Mouse (Mus musculus): ENCODE data around the gene Gm20388. TPM values are rescaled to one million over a fixed set of nuclear protein-coding genes. Genes with fewer than 3 reads are reported as not detected.

Gm20388 gene
- total and polyA plus RNA-seq, 3 experiments: 0.02 to 0.05 TPM; not detected in 1

GRCm38 (mm10) chr8:124318612-124319315 lies 4408.1 kb downstream of the Gm20388 start:
- Histone ChIP-seq H3K4me3 (ENCODE audit: low read depth, low read length) (no peak overlapping the region), H3K36me3 (replicated peaks) (no peaks in the 10 kb centered on the region), H3K4me1 (ENCODE audit: insufficient read depth, low read depth, low read length) (no peaks in the 10 kb centered on the region), H3K27me3 (ENCODE audit: insufficient read depth, low read length) (no peaks in the 10 kb centered on the region; the same call in 1 of the 2 replicates), H3K9me3 (replicated peaks) (peaks cover 67% of the 10 kb centered on the region)
- no peak for ATAC-seq (ENCODE audit: extremely low read depth, insufficient number of reproducible peaks, low FRiP score, poor library complexity, severe bottlenecking)
- no peak for DNase-seq (ENCODE audit: low spot score)
- TF ChIP-seq POLR2AphosphoS5 (IDR thresholded peaks at IDR 0.05; ENCODE audit: insufficient replicate concordance, low read depth, low read length) (no peak), GATA2 (IDR thresholded peaks at IDR 0.05; ENCODE audit: borderline replicate concordance, low read depth, low read length) (no peak), CTCF (IDR thresholded peaks at IDR 0.05; ENCODE audit: low read depth, low read length) (no peak), TAL1 (conservative IDR thresholded peaks at IDR 0.05; ENCODE audit: low read depth, low read length) (no peak), GATA1 (IDR thresholded peaks at IDR 0.05; ENCODE audit: borderline replicate concordance, low read length) (no peak)

- no peaks in the 10 kb centered on the region for H3K36me3 ChIP-seq (replicated peaks)
- no peaks in the 10 kb centered on the region for H3K4me1 ChIP-seq (ENCODE audit: insufficient read depth, low read depth, low read length)
- H3K4me3 ChIP-seq (ENCODE audit: low read depth, low read length): no peak overlapping the region
- H3K9me3 ChIP-seq (replicated peaks): peaks cover 70% of the 10 kb centered on the region
- no peaks in the 10 kb centered on the region; the same call in 1 of the 2 replicates for H3K27me3 ChIP-seq (ENCODE audit: insufficient read depth, low read length)
- TF ChIP-seq TAL1 (conservative IDR thresholded peaks at IDR 0.05; ENCODE audit: low read depth, low read length) (no peak), CTCF (IDR thresholded peaks at IDR 0.05; ENCODE audit: low read depth, low read length) (no peak), POLR2AphosphoS5 (IDR thresholded peaks at IDR 0.05; ENCODE audit: insufficient replicate concordance, low read depth, low read length) (no peak), GATA2 (IDR thresholded peaks at IDR 0.05; ENCODE audit: borderline replicate concordance, low read depth, low read length) (no peak), GATA1 (IDR thresholded peaks at IDR 0.05; ENCODE audit: borderline replicate concordance, low read length) (no peak)
- ATAC-seq (ENCODE audit: extremely low read depth, insufficient number of reproducible peaks, low FRiP score, poor library complexity, severe bottlenecking): no peak
- DNase-seq (ENCODE audit: low spot score): no peak
Measured at GRCm38 (mm10) chr8:124319316-124319652, 4408.6 kb downstream of the Gm20388 start.

- no peaks in the 10 kb centered on the region; the same call in 1 of the 2 replicates for H3K27me3 ChIP-seq (ENCODE audit: insufficient read depth, low read length)
- no peak overlapping the region for H3K4me3 ChIP-seq (ENCODE audit: low read depth, low read length)
- no peak for TF ChIP-seq GATA2 (IDR thresholded peaks at IDR 0.05; ENCODE audit: borderline replicate concordance, low read depth, low read length)
- no peak for TF ChIP-seq POLR2AphosphoS5 (IDR thresholded peaks at IDR 0.05; ENCODE audit: insufficient replicate concordance, low read depth, low read length)
- TF ChIP-seq GATA1 (IDR thresholded peaks at IDR 0.05; ENCODE audit: borderline replicate concordance, low read length): no peak
- TF ChIP-seq TAL1 (conservative IDR thresholded peaks at IDR 0.05; ENCODE audit: low read depth, low read length): no peak
- TF ChIP-seq CTCF (IDR thresholded peaks at IDR 0.05; ENCODE audit: low read depth, low read length): no peak
- DNase-seq (ENCODE audit: low spot score) (no peak), ATAC-seq (ENCODE audit: extremely low read depth, insufficient number of reproducible peaks, low FRiP score, poor library complexity, severe bottlenecking) (no peak)
- no peaks in the 10 kb centered on the region for H3K36me3 ChIP-seq (replicated peaks)
- peaks cover 63% of the 10 kb centered on the region for H3K9me3 ChIP-seq (replicated peaks)
- no peaks in the 10 kb centered on the region for H3K4me1 ChIP-seq (ENCODE audit: insufficient read depth, low read depth, low read length)
Measured at GRCm38 (mm10) chr8:124321227-124321840, 4410.7 kb downstream of the Gm20388 start.

GRCm38 (mm10) chr8:124323356-124323755 lies 4412.7 kb downstream of the Gm20388 start:
- H3K36me3 ChIP-seq (replicated peaks): no peaks in the 10 kb centered on the region
- H3K27me3 ChIP-seq (ENCODE audit: insufficient read depth, low read length): no peaks in the 10 kb centered on the region; the same call in 1 of the 2 replicates
- peaks cover 66% of the 10 kb centered on the region for H3K9me3 ChIP-seq (replicated peaks)
- no peak for TF ChIP-seq CTCF (IDR thresholded peaks at IDR 0.05; ENCODE audit: low read depth, low read length)
- no peak for TF ChIP-seq TAL1 (conservative IDR thresholded peaks at IDR 0.05; ENCODE audit: low read depth, low read length)
- no peak for TF ChIP-seq GATA2 (IDR thresholded peaks at IDR 0.05; ENCODE audit: borderline replicate concordance, low read depth, low read length)
- TF ChIP-seq POLR2AphosphoS5 (IDR thresholded peaks at IDR 0.05; ENCODE audit: insufficient replicate concordance, low read depth, low read length): no peak
- no peak for TF ChIP-seq GATA1 (IDR thresholded peaks at IDR 0.05; ENCODE audit: borderline replicate concordance, low read length)
- no peaks in the 10 kb centered on the region for H3K4me1 ChIP-seq (ENCODE audit: insufficient read depth, low read depth, low read length)
- no peak overlapping the region for H3K4me3 ChIP-seq (ENCODE audit: low read depth, low read length)
- no peak for ATAC-seq (ENCODE audit: extremely low read depth, insufficient number of reproducible peaks, low FRiP score, poor library complexity, severe bottlenecking)
- DNase-seq (ENCODE audit: low spot score): no peak

GRCm38 (mm10) chr8:124328259-124328658 lies 4417.6 kb downstream of the Gm20388 start:
- Histone ChIP-seq H3K9me3 (replicated peaks) (peaks cover 58% of the 10 kb centered on the region), H3K4me1 (ENCODE audit: insufficient read depth, low read depth, low read length) (no peaks in the 10 kb centered on the region), H3K36me3 (replicated peaks) (no peaks in the 10 kb centered on the region), H3K4me3 (ENCODE audit: low read depth, low read length) (no peak overlapping the region), H3K27me3 (ENCODE audit: insufficient read depth, low read length) (no peaks in the 10 kb centered on the region)
- TF ChIP-seq GATA1 (IDR thresholded peaks at IDR 0.05; ENCODE audit: borderline replicate concordance, low read length): no peak
- TF ChIP-seq TAL1 (conservative IDR thresholded peaks at IDR 0.05; ENCODE audit: low read depth, low read length): no peak
- no peak for TF ChIP-seq CTCF (IDR thresholded peaks at IDR 0.05; ENCODE audit: low read depth, low read length)
- TF ChIP-seq POLR2AphosphoS5 (IDR thresholded peaks at IDR 0.05; ENCODE audit: insufficient replicate concordance, low read depth, low read length): no peak
- TF ChIP-seq GATA2 (IDR thresholded peaks at IDR 0.05; ENCODE audit: borderline replicate concordance, low read depth, low read length): no peak
- ATAC-seq (ENCODE audit: extremely low read depth, insufficient number of reproducible peaks, low FRiP score, poor library complexity, severe bottlenecking) (no peak), DNase-seq (ENCODE audit: low spot score) (no peak)

- H3K4me3 ChIP-seq (ENCODE audit: low read depth, low read length): no peak overlapping the region
- H3K4me1 ChIP-seq (ENCODE audit: insufficient read depth, low read depth, low read length): no peaks in the 10 kb centered on the region
- no peak for DNase-seq (ENCODE audit: low spot score)
- TF ChIP-seq CTCF (IDR thresholded peaks at IDR 0.05; ENCODE audit: low read depth, low read length): no peak
- TF ChIP-seq TAL1 (conservative IDR thresholded peaks at IDR 0.05; ENCODE audit: low read depth, low read length): no peak
- no peak for TF ChIP-seq GATA2 (IDR thresholded peaks at IDR 0.05; ENCODE audit: borderline replicate concordance, low read depth, low read length)
- no peak for TF ChIP-seq GATA1 (IDR thresholded peaks at IDR 0.05; ENCODE audit: borderline replicate concordance, low read length)
- TF ChIP-seq POLR2AphosphoS5 (IDR thresholded peaks at IDR 0.05; ENCODE audit: insufficient replicate concordance, low read depth, low read length): no peak
- no peak for ATAC-seq (ENCODE audit: extremely low read depth, insufficient number of reproducible peaks, low FRiP score, poor library complexity, severe bottlenecking)
- no peaks in the 10 kb centered on the region for H3K36me3 ChIP-seq (replicated peaks)
- peaks cover 57% of the 10 kb centered on the region for H3K9me3 ChIP-seq (replicated peaks)
- no peaks in the 10 kb centered on the region for H3K27me3 ChIP-seq (ENCODE audit: insufficient read depth, low read length)
Measured at GRCm38 (mm10) chr8:124329690-124330089, 4419.0 kb downstream of the Gm20388 start.

Measured in G1E (cell line).